Mouse (Mus musculus) lung, embryonic 14.5 days (tissue): ENCODE results near the gene Slc25a38. TPM values are rescaled to one million over a fixed set of nuclear protein-coding genes. Genes with fewer than 3 reads are reported as not detected.

ENCODE experiments used
- ATAC-seq: fragments of 200-750 bp; cut with Nextera tagmentation; 2 replicates; pipeline ENCODE4 v1.8.0; 2017; ENCODE audit warnings: mild to moderate bottlenecking, moderate TSS enrichment, moderate library complexity; ENCODE audit not compliant: insufficient read depth
- DNase-seq: peaks from one replicate; pipeline ENCODE4 v3.0.0-alpha.2; 2015
- H3K27ac ChIP-seq: fragments of 300-500 bp; sonication (generic); 2 replicates; pipeline ENCODE4 v1.5.1; 2014; ENCODE audit warnings: low read depth, mild to moderate bottlenecking, moderate library complexity
- H3K27me3 ChIP-seq: fragments of 300-500 bp; sonication (generic); 2 replicates; pipeline ENCODE4 v1.6.1; 2014; ENCODE audit warnings: low read length, control low read depth; ENCODE audit not compliant: insufficient read depth
- H3K36me3 ChIP-seq: fragments of 300-500 bp; sonication (generic); 2 replicates; pipeline ENCODE4 v1.6.1; 2014; ENCODE audit warnings: control low read depth; ENCODE audit not compliant: insufficient read depth
- H3K4me1 ChIP-seq: fragments of 300-500 bp; sonication (generic); 2 replicates; pipeline ENCODE4 v1.6.1; 2014; ENCODE audit warnings: antibody characterized with exemption, control low read depth; ENCODE audit not compliant: insufficient read depth
- H3K4me2 ChIP-seq: fragments of 300-500 bp; sonication (generic); 2 replicates; pipeline ENCODE4 v1.6.1; 2014; ENCODE audit warnings: mild to moderate bottlenecking
- H3K4me3 ChIP-seq: fragments of 300-500 bp; sonication (generic); 2 replicates; pipeline ENCODE4 v1.5.1; 2014; ENCODE audit warnings: low read depth, low read length
- H3K9ac ChIP-seq: fragments of 300-500 bp; sonication (generic); 2 replicates; pipeline ENCODE4 v1.6.1; 2014
- H3K9me3 ChIP-seq: fragments of 300-500 bp; sonication (generic); 2 replicates; pipeline ENCODE4 v1.6.1; 2016; ENCODE audit warnings: low read depth, low read length, control low read depth
- CTCF ChIP-seq: IDR thresholded peaks from 2 replicates; pipeline ENCODE4 v1.5.1; 2016; ENCODE audit warnings: antibody characterized with exemption, low read depth
- WGBS: fragments of 180-500 bp; shearing (Covaris S2); extraction: QIAGEN DNeasy Blood & Tissue Kit; methylation state at CpG from one replicate; pipeline ENCODE4 v1.1.7; 2014; 5-methylcytosine and 5-hydroxymethylcytosine counted together
- polyA plus RNA-seq: library from polyadenylated mRNA; unstranded; fragments of >200 nt; fragmentation: Nextera tagmentation; extraction: Ambion mirVana; gene quantifications from 2 replicates; pipeline ENCODE4 v1.2.1, GENCODE M21; 2014

Slc25a38 gene
- polyA plus RNA-seq, 1 experiment from 2014 or later: 31.4 TPM

DNA sequence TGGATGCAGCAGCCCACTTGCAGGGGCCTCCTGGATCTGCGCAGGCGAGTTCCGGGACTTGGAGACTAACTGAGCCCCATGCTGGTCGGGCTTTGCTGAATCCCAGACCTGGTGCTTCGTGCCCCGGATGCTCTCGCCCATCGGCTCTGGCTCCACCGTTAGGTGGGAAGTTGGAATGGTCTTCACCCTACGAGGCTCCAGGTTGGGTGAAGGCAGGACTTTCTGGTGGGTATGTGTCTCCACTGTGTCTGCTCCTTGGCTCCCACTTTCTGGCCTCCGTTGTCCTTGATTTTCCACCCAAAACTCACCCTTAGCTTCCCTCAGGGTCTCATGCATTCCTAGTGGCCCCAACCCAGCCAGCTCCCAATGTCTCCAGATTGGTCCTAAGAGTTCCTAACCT, 25.3 kb downstream of the Slc25a38 start:
- Histone ChIP-seq H3K36me3 (peaks cover 26% of the 10 kb centered on the region), H3K9me3 (no peaks in the 10 kb centered on the region), H3K9ac (no peak overlapping the region), H3K4me2 (no peak overlapping the region), H3K27ac (no peak overlapping the region), H3K27me3 (no peaks in the 10 kb centered on the region), H3K4me3 (no peak overlapping the region), H3K4me1 (no peaks in the 10 kb centered on the region)
- no peak for ATAC-seq
- 79% methylated on average over 11 of the region's 11 CpGs for WGBS
- no peak for TF ChIP-seq CTCF
- no peak for DNase-seq

DNA sequence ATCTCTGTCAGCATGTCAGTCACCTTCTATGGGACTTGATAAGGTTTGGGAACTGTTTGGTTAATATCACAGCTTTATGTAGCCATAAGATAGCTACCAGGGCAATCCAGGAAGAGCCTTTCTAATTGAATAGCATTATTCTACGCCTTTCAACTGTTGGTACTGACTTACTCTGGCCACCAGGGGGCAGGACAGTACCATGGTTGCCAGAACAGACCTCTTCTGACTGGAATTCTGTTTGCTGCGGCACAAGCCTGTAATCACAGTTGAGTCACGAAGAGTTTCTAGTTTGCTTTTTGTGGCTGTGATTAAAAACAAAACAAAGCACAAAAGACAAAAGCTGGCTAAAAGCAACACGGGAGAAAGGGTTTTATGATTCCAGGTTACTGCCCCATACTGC, 30.5 kb downstream of the Slc25a38 start:
- H3K9ac ChIP-seq: no peak overlapping the region
- H3K36me3 ChIP-seq: no peaks in the 10 kb centered on the region
- TF ChIP-seq CTCF: peak; percentile 95
- DNase-seq (peak; percentile 91), ATAC-seq (peak; percentile 59; the same call in 1 of the 2 replicates)
- H3K4me1 ChIP-seq: no peaks in the 10 kb centered on the region
- no peaks in the 10 kb centered on the region for H3K27me3 ChIP-seq
- H3K9me3 ChIP-seq: no peaks in the 10 kb centered on the region
- no peak overlapping the region for H3K4me2 ChIP-seq
- H3K4me3 ChIP-seq: no peak overlapping the region
- H3K27ac ChIP-seq: no peak overlapping the region
- WGBS: 9% methylated on average over 4 of the region's 4 CpGs

DNA sequence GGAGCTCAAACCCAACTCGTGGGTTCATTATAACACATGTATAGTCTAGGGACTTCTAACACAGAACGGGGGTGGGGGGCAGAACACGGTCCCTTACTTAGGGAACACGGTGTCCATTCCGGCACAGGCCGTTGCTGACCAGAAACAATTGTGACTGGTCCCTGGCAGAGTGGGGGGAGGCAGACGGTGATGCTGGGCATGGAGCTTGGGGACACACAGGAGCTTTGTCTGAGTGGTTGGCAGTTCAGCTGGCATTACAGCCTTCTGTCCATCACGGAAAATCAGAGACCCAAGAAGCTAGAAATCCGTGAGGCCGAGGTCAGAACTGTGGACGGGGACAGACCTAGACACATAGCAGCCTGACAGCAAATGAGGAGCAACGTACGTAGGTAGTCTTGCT, 34.3 kb downstream of the Slc25a38 start:
- no peaks in the 10 kb centered on the region for H3K27me3 ChIP-seq
- H3K4me2 ChIP-seq: no peak overlapping the region
- DNase-seq (no peak), ATAC-seq (no peak)
- TF ChIP-seq CTCF: no peak
- H3K27ac ChIP-seq: no peak overlapping the region
- H3K9ac ChIP-seq: no peak overlapping the region
- H3K36me3 ChIP-seq: no peaks in the 10 kb centered on the region
- no peaks in the 10 kb centered on the region for H3K9me3 ChIP-seq
- H3K4me3 ChIP-seq: no peak overlapping the region
- WGBS: 84% methylated on average over 13 of the region's 13 CpGs
- no peaks in the 10 kb centered on the region for H3K4me1 ChIP-seq

DNA sequence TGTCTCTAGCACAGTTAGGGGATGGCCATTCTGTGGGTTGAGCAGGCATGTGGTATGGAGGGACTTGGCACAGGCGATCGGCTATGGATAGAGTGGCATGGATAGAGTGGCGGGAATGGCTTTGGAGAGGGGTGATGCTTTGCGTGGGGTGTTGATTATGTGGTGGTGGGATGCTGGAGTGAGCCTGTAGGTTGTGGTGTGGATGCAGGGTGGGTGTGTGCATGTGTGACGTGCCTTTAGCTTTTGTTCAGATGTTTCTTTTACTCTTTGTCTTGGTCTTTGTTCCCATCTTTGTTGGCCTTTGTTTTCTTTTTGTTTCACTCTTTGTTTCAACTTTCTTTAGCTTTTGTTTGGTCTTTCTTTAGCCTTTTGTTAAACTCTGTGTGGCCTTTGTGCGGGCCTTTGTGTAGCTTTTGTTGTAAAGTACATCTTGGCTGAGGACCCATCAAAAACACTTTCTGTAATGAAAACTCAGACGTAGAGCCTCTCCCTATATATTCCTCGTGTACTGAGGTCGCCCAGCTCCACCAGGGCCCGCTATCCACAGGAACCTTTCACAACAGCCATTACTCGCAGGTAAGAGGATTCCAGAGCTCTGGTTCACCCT, 39.2 kb downstream of the Slc25a38 start, which contains the start of gene Mobp:
Gene Mobp, plus strand, starts transcription at position 486 of the 607 bp plus-strand sequence.
- no peak within 1 kb of the TSS for H3K9ac ChIP-seq
- ATAC-seq (no peak), DNase-seq (no peak)
- no peak within 1 kb of the TSS for H3K4me3 ChIP-seq
- no peak within 1 kb of the TSS for H3K4me2 ChIP-seq
- no peaks in the 10 kb centered on the region for H3K9me3 ChIP-seq
- 70% methylated on average over 11 of the region's 11 CpGs for WGBS
- no peaks in the 10 kb centered on the region for H3K36me3 ChIP-seq
- no peaks in the 10 kb centered on the region for H3K4me1 ChIP-seq
- no peak within 1 kb of the TSS for H3K27ac ChIP-seq
- TF ChIP-seq CTCF: no peak
- no peaks in the 10 kb centered on the region for H3K27me3 ChIP-seq

DNA sequence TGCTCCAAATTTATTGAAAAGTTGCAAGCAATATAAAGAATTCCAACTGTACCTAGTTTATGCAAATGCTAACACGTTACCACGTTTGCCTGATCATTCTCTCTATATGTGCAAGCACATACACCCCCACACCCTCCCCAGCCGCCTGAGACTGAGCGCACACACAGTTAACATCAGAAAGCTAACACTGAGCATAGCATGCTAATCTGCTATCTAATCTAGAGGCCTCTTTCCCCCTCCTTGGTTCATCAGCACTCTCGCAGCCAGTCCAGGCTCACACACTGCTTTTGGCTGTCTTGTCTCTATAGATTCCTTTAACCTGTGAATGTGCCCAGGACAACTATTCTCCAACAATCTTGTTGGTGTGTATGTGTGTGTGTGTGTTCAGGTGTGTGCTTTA, 41.0 kb downstream of the Slc25a38 start:
- H3K9ac ChIP-seq: no peak overlapping the region
- H3K4me1 ChIP-seq: no peaks in the 10 kb centered on the region
- H3K4me3 ChIP-seq: no peak overlapping the region
- 63% methylated on average over 5 of the region's 5 CpGs for WGBS
- ATAC-seq (no peak), DNase-seq (no peak)
- no peak for TF ChIP-seq CTCF
- H3K36me3 ChIP-seq: no peaks in the 10 kb centered on the region
- no peaks in the 10 kb centered on the region for H3K27me3 ChIP-seq
- H3K27ac ChIP-seq: no peak overlapping the region
- H3K4me2 ChIP-seq: no peak overlapping the region
- no peaks in the 10 kb centered on the region for H3K9me3 ChIP-seq

DNA sequence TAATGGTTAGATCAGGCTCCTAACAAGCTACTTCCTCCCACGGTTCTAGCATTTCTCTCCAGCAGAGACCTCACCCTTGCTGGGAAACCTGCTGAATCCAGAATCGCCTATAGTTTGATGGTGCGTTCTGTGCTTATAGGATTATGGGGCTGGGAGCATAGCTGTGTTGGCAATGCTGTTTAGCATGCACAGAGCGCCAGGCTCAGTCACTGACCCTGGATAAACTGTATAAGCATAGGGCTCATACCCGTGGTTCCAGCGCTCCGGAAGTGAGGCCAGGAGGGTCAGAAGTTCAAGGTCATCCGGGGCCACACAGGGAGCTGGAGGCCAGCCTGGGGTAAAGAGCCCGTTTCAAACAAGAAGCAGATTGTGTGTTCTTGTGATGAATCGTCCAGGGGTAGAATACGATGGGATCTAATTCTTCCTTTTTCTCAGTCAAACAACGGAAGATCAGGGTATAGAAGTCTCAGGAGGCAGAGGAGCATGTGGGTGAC, 41.8 kb downstream of the Slc25a38 start:
- ATAC-seq (no peak), DNase-seq (no peak)
- no peak overlapping the region for H3K9ac ChIP-seq
- H3K9me3 ChIP-seq: no peaks in the 10 kb centered on the region
- H3K4me2 ChIP-seq: no peak overlapping the region
- H3K27ac ChIP-seq: no peak overlapping the region
- no peaks in the 10 kb centered on the region for H3K36me3 ChIP-seq
- H3K4me3 ChIP-seq: no peak overlapping the region
- WGBS: 71% methylated on average over 12 of the region's 12 CpGs
- TF ChIP-seq CTCF: no peak
- H3K27me3 ChIP-seq: no peaks in the 10 kb centered on the region
- H3K4me1 ChIP-seq: no peaks in the 10 kb centered on the region

DNA sequence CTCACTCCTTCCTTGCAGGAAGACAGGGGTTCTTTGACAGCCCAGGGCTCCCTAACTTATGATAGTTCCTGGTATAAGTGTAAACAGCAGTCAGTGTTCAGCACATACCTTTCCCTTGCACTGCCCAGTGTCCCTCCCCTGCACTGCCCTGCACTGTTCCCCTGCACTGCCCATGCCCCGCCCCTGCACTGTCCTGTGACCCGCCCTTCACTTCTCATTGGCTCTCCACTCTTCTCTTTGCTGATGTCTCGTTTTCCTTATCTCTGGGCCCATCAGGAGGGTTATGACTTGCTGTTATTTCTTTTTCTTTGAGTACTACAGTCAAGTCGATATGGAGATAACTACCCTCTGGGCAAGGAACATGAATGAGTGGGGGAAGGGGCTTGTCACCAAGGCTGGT, 47.9 kb downstream of the Slc25a38 start:
- DNase-seq: no peak
- Histone ChIP-seq H3K4me2 (no peak overlapping the region), H3K9ac (no peak overlapping the region), H3K4me1 (no peaks in the 10 kb centered on the region), H3K9me3 (no peaks in the 10 kb centered on the region), H3K27ac (no peak overlapping the region), H3K27me3 (no peaks in the 10 kb centered on the region), H3K36me3 (no peaks in the 10 kb centered on the region), H3K4me3 (no peak overlapping the region)
- TF ChIP-seq CTCF: no peak
- no peak for ATAC-seq
- 33% methylated on average over 4 of the region's 4 CpGs for WGBS
